Mouse (Mus musculus) heart, postnatal 36 days (tissue): ENCODE results near the gene Acsf2. TPM values are rescaled to one million over a fixed set of nuclear protein-coding genes. Genes with fewer than 3 reads are reported as not detected.
A peak's percentile ranks its signal among the peaks of the same experiment; 100 is the strongest.
"Not testable (repeated sequence)": the region's sequence is repeated elsewhere in the genome, so short reads cannot be mapped to it uniquely, and the experiment has no call there.

Source experiments
- DNase-seq, 2 experiments: peaks; one replicate each; pipeline ENCODE4 v3.0.0; 2021 to 2022
- intact Hi-C: fragments of 180-260 bp; cut with DNase I; formaldehyde crosslinking; loops from one replicate; pipeline ENCODE4 v1.15.1; 2025
- total RNA-seq, 2 experiments: library from RNA; stranded (reverse); gene quantifications; 2 replicates each; pipeline ENCODE4 v1.2.3; 2021

Acsf2 gene
- total RNA-seq = 10 to 100 TPM; 26.5 to 28.9 TPM

- intact Hi-C loops = loop anchor here (2.0 kb wide), 1 partner anchor 53 kb away; the partner anchor contains the start of gene Rsad1
- peak; percentile 81 to 82 for DNase-seq
Observed at GRCm38 (mm10) chr11:94601321-94602281, at the start of gene Acsf2. Acsf2 (minus strand) TSS chr11:94601871.

- DNase-seq, intact Hi-C loops: not testable (repeated sequence)
Observed at GRCm38 (mm10) chr11:94651241-94651640, 49.6 kb upstream of the Acsf2 start.

GRCm38 (mm10) chr11:94646457-94646856, 44.8 kb upstream of the Acsf2 start:
- intact Hi-C loops = no loop called here
- DNase-seq = no peak

GRCm38 (mm10) chr11:94644461-94645219, 43.0 kb upstream of the Acsf2 start:
- intact Hi-C loops = no loop called here
- no peak for DNase-seq

- no peak for DNase-seq
- intact Hi-C loops = loop anchor here (5.0 kb wide), 1 partner anchor 83 kb away; no protein-coding TSS in a partner anchor
Observed at GRCm38 (mm10) chr11:94634431-94634830, 32.8 kb upstream of the Acsf2 start.

GRCm38 (mm10) chr11:94632988-94633387, 31.3 kb upstream of the Acsf2 start:
- DNase-seq = no peak
- intact Hi-C loops = loop anchor here (5.0 kb wide), 1 partner anchor 84 kb away; no protein-coding TSS in a partner anchor

- intact Hi-C loops = loop anchor here (5.0 kb wide), 1 partner anchor 85 kb away; no protein-coding TSS in a partner anchor
- no peak for DNase-seq
Observed at GRCm38 (mm10) chr11:94631969-94632368, 30.3 kb upstream of the Acsf2 start.

GRCm38 (mm10) chr11:94630199-94631011, 28.7 kb upstream of the Acsf2 start:
- peak; percentile 45 to 60 for DNase-seq
- intact Hi-C loops = loop anchor here (5.0 kb wide), 1 partner anchor 87 kb away; no protein-coding TSS in a partner anchor

- no peak for DNase-seq
- intact Hi-C loops = loop anchor here (5.0 kb wide), 1 partner anchor 87 kb away; no protein-coding TSS in a partner anchor
Observed at GRCm38 (mm10) chr11:94629884-94630198, 28.2 kb upstream of the Acsf2 start.

GRCm38 (mm10) chr11:94629199-94629883, 27.7 kb upstream of the Acsf2 start, which contains the start of gene Lrrc59:
Lrrc59 (plus strand) TSS chr11:94629767.
- DNase-seq = peak; percentile 97 to 98
- intact Hi-C loops = no loop called here

- no peak for DNase-seq
- intact Hi-C loops = no loop called here
Observed at GRCm38 (mm10) chr11:94622162-94622561, 20.5 kb upstream of the Acsf2 start.

- no peak for DNase-seq
Observed at GRCm38 (mm10) chr11:94621458-94621852, 19.8 kb upstream of the Acsf2 start.

GRCm38 (mm10) chr11:94620766-94621457, 19.2 kb upstream of the Acsf2 start:
- intact Hi-C loops = no loop called here
- DNase-seq = no peak

More at GRCm38 (mm10) chr11:94621458-94621852, 19.8 kb upstream of the Acsf2 start:
- intact Hi-C loops = no loop called here

GRCm38 (mm10) chr11:94617646-94618045, 16.0 kb upstream of the Acsf2 start:
- DNase-seq = no peak
- intact Hi-C loops = no loop called here

GRCm38 (mm10) chr11:94615494-94615893, 13.8 kb upstream of the Acsf2 start:
- no peak for DNase-seq
- intact Hi-C loops = no loop called here

GRCm38 (mm10) chr11:94614603-94615002, 12.9 kb upstream of the Acsf2 start:
- no peak for DNase-seq
- intact Hi-C loops = no loop called here

- intact Hi-C loops = no loop called here
- no peak for DNase-seq
Observed at GRCm38 (mm10) chr11:94610744-94611740, 9.4 kb upstream of the Acsf2 start.
